Mouse (Mus musculus) kidney, postnatal 0 days (tissue): ENCODE measurements around the gene Tmem123. TPM values are rescaled to one million over a fixed set of nuclear protein-coding genes. Genes with fewer than 3 reads are reported as not detected.

Experiments used
- ATAC-seq: fragments of 200-750 bp; cut with Nextera tagmentation; replicated peaks from 2 replicates; pipeline ENCODE4 v1.8.0; 2017; ENCODE audit warnings: low read depth, moderate number of reproducible peaks, moderate TSS enrichment, moderate library complexity; ENCODE audit not compliant: low FRiP score
- DNase-seq: peaks from one replicate; pipeline ENCODE4 v3.0.0-alpha.2; 2016; ENCODE audit warnings: low spot score
- H3K27ac ChIP-seq: fragments of 300-500 bp; sonication (generic); 2 replicates; pipeline ENCODE4 v1.5.1; 2014; ENCODE audit warnings: mild to moderate bottlenecking
- H3K27me3 ChIP-seq: fragments of 300-500 bp; sonication (generic); 2 replicates; pipeline ENCODE4 v1.6.1; 2014; ENCODE audit warnings: low read length, mixed read lengths; ENCODE audit not compliant: insufficient read depth
- H3K36me3 ChIP-seq: fragments of 300-500 bp; sonication (generic); 2 replicates; pipeline ENCODE4 v1.6.1; 2014; ENCODE audit warnings: low read length, mixed read lengths; ENCODE audit not compliant: insufficient read depth
- H3K4me1 ChIP-seq: fragments of 300-500 bp; sonication (generic); replicated peaks from 2 replicates; pipeline ENCODE4 v1.6.1; 2014; ENCODE audit warnings: antibody characterized with exemption, low read length, mixed read lengths; ENCODE audit not compliant: insufficient read depth
- H3K4me2 ChIP-seq: fragments of 300-500 bp; sonication (generic); 2 replicates; pipeline ENCODE4 v1.6.1; 2014; ENCODE audit warnings: mild to moderate bottlenecking, low read length, moderate library complexity, mixed read lengths
- H3K4me3 ChIP-seq: fragments of 300-500 bp; sonication (generic); replicated peaks from 2 replicates; pipeline ENCODE4 v1.5.1; 2014; ENCODE audit warnings: low read depth, low read length
- H3K9ac ChIP-seq: fragments of 300-500 bp; sonication (generic); 2 replicates; pipeline ENCODE4 v1.6.1; 2014; ENCODE audit warnings: low read depth, low read length
- H3K9me3 ChIP-seq: fragments of 300-500 bp; sonication (generic); replicated peaks from 2 replicates; pipeline ENCODE4 v1.6.1; 2016; ENCODE audit warnings: low read length, inconsistent platforms, mixed read lengths
- CTCF ChIP-seq: IDR thresholded peaks from 2 replicates; pipeline ENCODE4 v1.5.1; 2016; ENCODE audit warnings: antibody characterized with exemption, low read depth, mild to moderate bottlenecking, moderate library complexity
- WGBS: fragments of 180-500 bp; shearing (Covaris S2); extraction: QIAGEN DNeasy Blood & Tissue Kit; methylation state at CpG from one replicate; pipeline ENCODE4 v1.1.7; 2014; 5-methylcytosine and 5-hydroxymethylcytosine counted together
- polyA plus RNA-seq: library from polyadenylated mRNA; unstranded; fragments of >200 nt; fragmentation: Nextera tagmentation; extraction: Ambion mirVana; gene quantifications from 2 replicates; pipeline ENCODE4 v1.2.1, GENCODE M21; 2015

The Tmem123 gene
- polyA plus RNA-seq, 1 experiment from 2014 or later: 101 TPM

GRCm38 (mm10) chr9:7786086-7786485 is 22.2 kb downstream of the Tmem123 start:
- no peak for TF ChIP-seq CTCF
- DNase-seq: no peak
- 83% methylated on average over 7 of the region's 7 CpGs for WGBS
- no peak overlapping the region for H3K4me2 ChIP-seq
- no peak overlapping the region for H3K27ac ChIP-seq
- H3K4me1 ChIP-seq: no peaks in the 10 kb centered on the region
- no peak overlapping the region for H3K9ac ChIP-seq
- H3K4me3 ChIP-seq: no peak overlapping the region
- H3K9me3 ChIP-seq: no peaks in the 10 kb centered on the region
- ATAC-seq: no peak
- H3K27me3 ChIP-seq: no peaks in the 10 kb centered on the region
- H3K36me3 ChIP-seq: peaks cover 4% of the 10 kb centered on the region; the same call in 1 of the 2 replicates

GRCm38 (mm10) chr9:7788411-7788810 is 24.6 kb downstream of the Tmem123 start:
- H3K36me3 ChIP-seq: peaks cover 10% of the 10 kb centered on the region; the same call in 1 of the 2 replicates
- DNase-seq: no peak
- H3K27ac ChIP-seq: no peak overlapping the region
- H3K4me1 ChIP-seq: no peaks in the 10 kb centered on the region
- no peak overlapping the region for H3K9ac ChIP-seq
- H3K4me2 ChIP-seq: no peak overlapping the region
- no peak for TF ChIP-seq CTCF
- no peak for ATAC-seq
- H3K9me3 ChIP-seq: no peaks in the 10 kb centered on the region
- no peaks in the 10 kb centered on the region for H3K27me3 ChIP-seq
- 67% methylated on average over 6 of the region's 6 CpGs for WGBS
- no peak overlapping the region for H3K4me3 ChIP-seq

- DNase-seq (no peak), ATAC-seq (no peak)
- H3K4me3 ChIP-seq: no peak overlapping the region
- H3K27me3 ChIP-seq: no peaks in the 10 kb centered on the region
- no peaks in the 10 kb centered on the region for H3K9me3 ChIP-seq
- WGBS: 79% methylated on average over 8 of the region's 8 CpGs
- H3K4me1 ChIP-seq: no peaks in the 10 kb centered on the region
- H3K9ac ChIP-seq: no peak overlapping the region
- H3K4me2 ChIP-seq: no peak overlapping the region
- peaks cover 10% of the 10 kb centered on the region; the same call in 1 of the 2 replicates for H3K36me3 ChIP-seq
- no peak for TF ChIP-seq CTCF
- no peak overlapping the region for H3K27ac ChIP-seq
Measured at GRCm38 (mm10) chr9:7789764-7790575, 26.1 kb downstream of the Tmem123 start.

DNA sequence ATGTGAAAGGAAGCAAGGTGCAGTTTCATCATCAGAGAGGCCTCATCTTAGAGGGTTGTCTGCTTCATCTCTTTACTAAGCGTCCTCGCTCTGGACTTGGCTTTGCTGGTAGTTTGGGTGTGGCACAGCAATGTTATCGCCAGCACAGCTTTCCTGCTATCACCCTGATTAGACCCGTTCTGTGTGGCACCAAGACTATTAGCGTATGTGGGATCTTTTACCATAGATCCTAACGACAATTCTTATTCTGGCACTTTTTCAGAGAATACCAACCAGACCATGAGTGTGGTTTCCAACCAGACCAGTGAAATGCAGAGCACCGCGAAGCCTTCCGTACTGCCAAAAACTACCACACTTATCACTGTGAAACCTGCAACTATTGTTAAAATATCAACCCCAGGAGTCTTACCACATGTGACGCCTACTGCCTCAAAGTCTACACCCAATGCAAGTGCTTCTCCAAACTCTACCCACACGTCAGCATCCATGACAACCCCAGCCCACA is 26.8 kb downstream of the Tmem123 start:
- H3K4me1 ChIP-seq: no peaks in the 10 kb centered on the region
- ATAC-seq (no peak), DNase-seq (no peak)
- no peak overlapping the region for H3K9ac ChIP-seq
- no peak overlapping the region for H3K4me2 ChIP-seq
- H3K27ac ChIP-seq: no peak overlapping the region
- no peak overlapping the region for H3K4me3 ChIP-seq
- no peaks in the 10 kb centered on the region for H3K9me3 ChIP-seq
- H3K27me3 ChIP-seq: no peaks in the 10 kb centered on the region
- 91% methylated on average over 11 of the region's 11 CpGs for WGBS
- peaks cover 10% of the 10 kb centered on the region; the same call in 1 of the 2 replicates for H3K36me3 ChIP-seq
- no peak for TF ChIP-seq CTCF

GRCm38 (mm10) chr9:7793561-7793960 is 29.7 kb downstream of the Tmem123 start:
- no peaks in the 10 kb centered on the region for H3K27me3 ChIP-seq
- ATAC-seq (no peak), DNase-seq (no peak)
- no peak overlapping the region for H3K4me3 ChIP-seq
- no peak overlapping the region for H3K27ac ChIP-seq
- WGBS: 61% methylated on average over 2 of the region's 2 CpGs
- H3K4me1 ChIP-seq: no peaks in the 10 kb centered on the region
- no peak for TF ChIP-seq CTCF
- no peak overlapping the region for H3K4me2 ChIP-seq
- H3K9ac ChIP-seq: no peak overlapping the region
- peaks cover 10% of the 10 kb centered on the region; the same call in 1 of the 2 replicates for H3K36me3 ChIP-seq
- H3K9me3 ChIP-seq: no peaks in the 10 kb centered on the region

GRCm38 (mm10) chr9:7795581-7795980 is 31.7 kb downstream of the Tmem123 start:
- Histone ChIP-seq H3K9me3 (no peaks in the 10 kb centered on the region), H3K27me3 (no peaks in the 10 kb centered on the region), H3K4me2 (no peak overlapping the region), H3K4me3 (no peak overlapping the region), H3K4me1 (no peaks in the 10 kb centered on the region), H3K36me3 (peaks cover 8% of the 10 kb centered on the region; the same call in 1 of the 2 replicates), H3K9ac (no peak overlapping the region), H3K27ac (no peak overlapping the region)
- DNase-seq (no peak), ATAC-seq (no peak)
- no peak for TF ChIP-seq CTCF
